Mouse (Mus musculus): ENCODE results near the gene Aif1l.

GRCm38 (mm10) chr2:31905682-31906081 is 44.3 kb upstream of the Aif1l start:
- TF ChIP-seq CTCF (IDR thresholded peaks at IDR 0.05; ENCODE audit: low read depth) (no peak), EP300 (IDR thresholded peaks at IDR 0.05; ENCODE audit: low read depth) (no peak)

Measured in heart, postnatal 0 days (tissue).